Comparison of ENCODE assay signal across 7 mouse cellular contexts in genomic region chr15:93276276-93276675, GRCm38 (mm10). TPM values are rescaled to one million over a fixed set of nuclear protein-coding genes. Genes with fewer than 3 reads are reported as not detected.
DNase-seq lines count a peak whose midpoint lies in the region; ATAC-seq and TF ChIP-seq lines count a peak whose summit lies in the region.

No protein-coding gene starts in this region.

- intact Hi-C loops in gastrocnemius, postnatal 36 days (cut with DNase I) = loop anchor here (5.0 kb wide), 1 partner anchor 61 kb away; the partner anchor contains the start of gene Yaf2

- H3K36me3 ChIP-seq in C2C12 (ENCODE audit: control insufficient read depth, insufficient read depth) (peaks cover 7% of the 10 kb centered on the region), G1E (replicated peaks) (peaks cover 32% of the 10 kb centered on the region)
- 0 out of 2 replicates have a peak, but pooled peaks cover 5% of the 10 kb centered on the region for H3K36me3 ChIP-seq in embryonic facial prominence, embryonic 14.5 days (ENCODE audit: control insufficient read depth, insufficient read depth, low read length)
- H3K36me3 ChIP-seq in hindbrain, embryonic 15.5 days = peaks cover 8% of the 10 kb centered on the region; the same call in 1 of the 2 replicates
- H3K36me3 ChIP-seq in liver, embryonic 14.5 days (replicated peaks; ENCODE audit: control insufficient read depth, insufficient read depth, low read depth) = no peaks in the 10 kb centered on the region; the same call in 1 of the 2 replicates

- ATAC-seq in G1E (ENCODE audit: extremely low read depth, insufficient number of reproducible peaks, low FRiP score, poor library complexity, severe bottlenecking) = no peak
- no peak for ATAC-seq in embryonic facial prominence, embryonic 14.5 days (ENCODE audit: low read depth)
- no peak for ATAC-seq in hindbrain, embryonic 15.5 days (ENCODE audit: low FRiP score, low read depth)
- no peak for ATAC-seq in liver, embryonic 14.5 days (ENCODE audit: insufficient read depth)

- no peaks in the 10 kb centered on the region for H3K9me3 ChIP-seq in G1E (replicated peaks)
- no peaks in the 10 kb centered on the region for H3K9me3 ChIP-seq in embryonic facial prominence, embryonic 14.5 days (ENCODE audit: control insufficient read depth, low read length)
- no peaks in the 10 kb centered on the region for H3K9me3 ChIP-seq in hindbrain, embryonic 15.5 days
- no peaks in the 10 kb centered on the region for H3K9me3 ChIP-seq in liver, embryonic 14.5 days (ENCODE audit: control insufficient read depth, low read length)

- TF ChIP-seq POLR2A in olfactory bulb, adult 2 months (IDR thresholded peaks at IDR 0.05; ENCODE audit: insufficient read depth, low read depth, low read length) = no peak

- H3K4me1 ChIP-seq in G1E (ENCODE audit: insufficient read depth, low read depth, low read length) = peaks cover 32% of the 10 kb centered on the region
- peaks cover 19% of the 10 kb centered on the region for H3K4me1 ChIP-seq in embryonic facial prominence, embryonic 14.5 days (ENCODE audit: control insufficient read depth, insufficient read depth, low read length)
- H3K4me1 ChIP-seq in hindbrain, embryonic 15.5 days (replicated peaks) = peaks cover 31% of the 10 kb centered on the region
- H3K4me1 ChIP-seq in liver, embryonic 14.5 days (replicated peaks; ENCODE audit: control insufficient read depth in 2 of 2, insufficient read depth in 2 of 2, low read length in 1 of 2) = peaks cover 17 to 19% of the 10 kb centered on the region in 2 experiments
- H3K4me1 ChIP-seq in olfactory bulb, adult 2 months (ENCODE audit: control insufficient read depth, insufficient read depth, low read length) = peaks cover 8% of the 10 kb centered on the region

- peaks cover 31% of the 10 kb centered on the region for H3K79me3 ChIP-seq in C2C12 (ENCODE audit: low read depth)

- WGBS in embryonic facial prominence, embryonic 14.5 days = 3% methylated on average over 14 of the region's 14 CpGs
- WGBS in hindbrain, embryonic 15.5 days = 2% methylated on average over 14 of the region's 14 CpGs
- 8% methylated on average over 14 of the region's 14 CpGs for WGBS in liver, embryonic 14.5 days (ENCODE audit: insufficient replicate concordance)
- 2% methylated on average over 14 of the region's 14 CpGs for WGBS in olfactory bulb, adult 2 months

- H3ac ChIP-seq in C2C12 (ENCODE audit: control insufficient read depth, insufficient read length, low read depth) = peak overlapping the region; percentile 20

- no peak overlapping the region for H3K27ac ChIP-seq in embryonic facial prominence, embryonic 14.5 days (replicated peaks; ENCODE audit: low read depth, low read length)
- H3K27ac ChIP-seq in hindbrain, embryonic 15.5 days (replicated peaks) = no peak overlapping the region
- H3K27ac ChIP-seq in liver, embryonic 14.5 days = peak overlapping the region; percentile 79
- no peak overlapping the region for H3K27ac ChIP-seq in olfactory bulb, adult 2 months (ENCODE audit: insufficient read depth, low read depth, low read length)

- no peak for DNase-seq in G1E (ENCODE audit: low spot score)
- DNase-seq in embryonic facial prominence, embryonic 14.5 days (ENCODE audit: low spot score) = peak; percentile 40
- peak in 1 of 3 experiments; percentile 50 for DNase-seq in liver, embryonic 14.5 days (ENCODE audit: low read depth in 3 of 3, low spot score in 3 of 3)
- no peak for DNase-seq in gastrocnemius, postnatal 36 days

- TF ChIP-seq CTCF in C2C12 (IDR thresholded peaks at IDR 0.05; ENCODE audit: control insufficient read depth, insufficient read depth, insufficient read length) (no peak), G1E (IDR thresholded peaks at IDR 0.05; ENCODE audit: low read depth, low read length) (no peak)
- TF ChIP-seq CTCF in liver, embryonic 14.5 days (IDR thresholded peaks at IDR 0.05; ENCODE audit: low read depth) = no peak
- TF ChIP-seq CTCF in olfactory bulb, adult 2 months (IDR thresholded peaks at IDR 0.05; ENCODE audit: insufficient read depth, low read depth, low read length) = no peak

- peaks cover 36% of the 10 kb centered on the region for H3K79me2 ChIP-seq in C2C12 (ENCODE audit: control insufficient read depth, insufficient read depth)

- H3K4me2 ChIP-seq in embryonic facial prominence, embryonic 14.5 days (ENCODE audit: low read depth, low read length) = peak overlapping the region; percentile 93
- H3K4me2 ChIP-seq in hindbrain, embryonic 15.5 days = peak overlapping the region; percentile 90
- peak overlapping the region; percentile 100 for H3K4me2 ChIP-seq in liver, embryonic 14.5 days (ENCODE audit: low read depth)

- H3K27me3 ChIP-seq in C2C12 (ENCODE audit: control insufficient read depth, insufficient read depth, insufficient read length) (no peaks in the 10 kb centered on the region), G1E (ENCODE audit: insufficient read depth, low read length) (no peaks in the 10 kb centered on the region)
- no peaks in the 10 kb centered on the region for H3K27me3 ChIP-seq in embryonic facial prominence, embryonic 14.5 days (replicated peaks; ENCODE audit: control insufficient read depth, insufficient read depth, low read length)
- H3K27me3 ChIP-seq in hindbrain, embryonic 15.5 days = no peaks in the 10 kb centered on the region
- H3K27me3 ChIP-seq in liver, embryonic 14.5 days (ENCODE audit: control insufficient read depth, insufficient read depth, low read length) = no peaks in the 10 kb centered on the region

- no peak for TF ChIP-seq EP300 in liver, embryonic 14.5 days (IDR thresholded peaks at IDR 0.05; ENCODE audit: low read depth)

- H3K4me3 ChIP-seq in C2C12 (ENCODE audit: insufficient read depth, poor library complexity, severe bottlenecking) (peak overlapping the region; percentile 77), G1E (ENCODE audit: low read depth, low read length) (peak overlapping the region; percentile 87; the same call in 1 of the 2 replicates)
- peak overlapping the region; percentile 80 for H3K4me3 ChIP-seq in embryonic facial prominence, embryonic 14.5 days (ENCODE audit: low read depth, low read length)
- H3K4me3 ChIP-seq in hindbrain, embryonic 15.5 days = peak overlapping the region; percentile 59
- H3K4me3 ChIP-seq in liver, embryonic 14.5 days (ENCODE audit: insufficient read depth in 1 of 2, low read depth in 2 of 2, low read length in 2 of 2) = peak overlapping the region; percentile 90
- H3K4me3 ChIP-seq in olfactory bulb, adult 2 months (ENCODE audit: insufficient read depth, low read depth, low read length) = peak overlapping the region; percentile 21

- H3K9ac ChIP-seq in embryonic facial prominence, embryonic 14.5 days (ENCODE audit: low read depth, low read length) = peak overlapping the region; percentile 68; the same call in 1 of the 2 replicates
- H3K9ac ChIP-seq in hindbrain, embryonic 15.5 days = no peak overlapping the region
- peak overlapping the region; percentile 82 for H3K9ac ChIP-seq in liver, embryonic 14.5 days (replicated peaks)

TF ChIP-seq in C2C12, 6 proteins besides CTCF, POLR2A, EP300 and RAD21:
- TF ChIP-seq USF1 (IDR thresholded peaks at IDR 0.05; ENCODE audit: low read depth) = no peak
- no peak for TF ChIP-seq MYOD1 (IDR thresholded peaks at IDR 0.05; ENCODE audit: control insufficient read depth, insufficient read length, low read depth)
- TF ChIP-seq FOSL1 (IDR thresholded peaks at IDR 0.05; ENCODE audit: insufficient read depth, low read length, poor library complexity, severe bottlenecking) = no peak
- TF ChIP-seq MYOG (IDR thresholded peaks at IDR 0.05; ENCODE audit: control insufficient read depth, extremely low read depth, insufficient read length) = no peak
- TF ChIP-seq MAX (IDR thresholded peaks at IDR 0.05) = no peak
- no peak for TF ChIP-seq CEBPB (IDR thresholded peaks at IDR 0.05; ENCODE audit: low read depth)

RNA-seq across cellular contexts. Expression of gene Gxylt1, which starts 1.3 kb away (rescaled TPM):
- polyA plus RNA-seq in C2C12 (2012; fragmentation: generic; extraction: Trizol) = 7.7 TPM
- 18.4 and 19.9 TPM in 2 replicates for total RNA-seq in G1E (2014; fragmentation: Nextera tagmentation)
- total RNA-seq in G1E (2017) = 15.5 and 21.0 TPM in 2 replicates
- 2.4 and 3.2 TPM in 2 replicates for polyA plus RNA-seq in G1E (2012)
- 14.6 and 15.1 TPM in 2 replicates for polyA plus RNA-seq in embryonic facial prominence, embryonic 14.5 days (2014; fragmentation: Nextera tagmentation; extraction: Ambion mirVana)
- 5.9 and 6.0 TPM in 2 replicates for polyA plus RNA-seq in hindbrain, embryonic 15.5 days (2015; fragmentation: Nextera tagmentation; extraction: Ambion mirVana)
- polyA plus RNA-seq in liver, embryonic 14.5 days (2012; rRNA removed) = 1.8 and 3.0 TPM in 2 replicates
- 2.8 and 2.9 TPM in 2 replicates for polyA plus RNA-seq in liver, embryonic 14.5 days (2014; fragmentation: Nextera tagmentation; extraction: Ambion mirVana)
- polyA plus RNA-seq in olfactory bulb, adult 2 months (2012; ENCODE audit: insufficient read depth, insufficient read length, low replicate concordance, missing spikeins) = not detected in 2 replicates
- total RNA-seq in gastrocnemius, postnatal 36 days (2021) = 1 to 10 TPM; 4.9 to 6.0 TPM

Comparison
In these comparisons a context has a peak if more than half of its experiments do, and no peak if none do; other contexts are left out.
1. H3K4me3 ChIP-seq: peak in every context shown above with its lines; median percentile 90 in liver, embryonic 14.5 days; 87 in G1E; 80 in embryonic facial prominence, embryonic 14.5 days; 77 in C2C12; 59 in hindbrain, embryonic 15.5 days; 21 in olfactory bulb, adult 2 months.